Mouse (Mus musculus): ENCODE results near the gene Dcdc2c.

DNA sequence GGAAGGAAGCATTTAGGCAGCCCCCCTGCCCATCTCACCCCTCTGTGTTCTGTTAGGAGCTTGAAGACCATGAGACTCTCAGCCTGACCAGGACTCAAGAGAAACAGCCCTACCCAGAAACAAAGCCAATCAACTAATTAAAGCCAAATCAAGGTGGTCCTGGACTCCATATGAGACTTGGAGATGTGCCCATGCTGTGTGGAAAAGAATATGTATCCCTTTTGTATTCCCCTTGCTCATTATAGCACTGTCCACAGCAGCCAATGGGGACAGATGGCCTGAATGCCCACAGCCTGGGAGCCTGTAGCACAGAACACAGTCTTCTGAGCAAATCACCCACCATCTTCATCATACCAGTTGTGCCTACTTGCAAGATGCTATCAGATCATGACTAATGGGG, 44.7 kb upstream of the Dcdc2c start:
- TF ChIP-seq CHD2 (IDR thresholded peaks at IDR 0.05; ENCODE audit: low read depth, low read length), result no peak
- no peak for TF ChIP-seq HCFC1 (IDR thresholded peaks at IDR 0.05; ENCODE audit: borderline replicate concordance, insufficient read depth, low read length)
- TF ChIP-seq ZC3H11A (IDR thresholded peaks at IDR 0.05; ENCODE audit: borderline replicate concordance, low read depth, low read length), result no peak
